Mouse (Mus musculus): ENCODE results near the gene Coa3.
A peak's percentile ranks its signal among the peaks of the same experiment; 100 is the strongest.

Coa3 gene

DNA sequence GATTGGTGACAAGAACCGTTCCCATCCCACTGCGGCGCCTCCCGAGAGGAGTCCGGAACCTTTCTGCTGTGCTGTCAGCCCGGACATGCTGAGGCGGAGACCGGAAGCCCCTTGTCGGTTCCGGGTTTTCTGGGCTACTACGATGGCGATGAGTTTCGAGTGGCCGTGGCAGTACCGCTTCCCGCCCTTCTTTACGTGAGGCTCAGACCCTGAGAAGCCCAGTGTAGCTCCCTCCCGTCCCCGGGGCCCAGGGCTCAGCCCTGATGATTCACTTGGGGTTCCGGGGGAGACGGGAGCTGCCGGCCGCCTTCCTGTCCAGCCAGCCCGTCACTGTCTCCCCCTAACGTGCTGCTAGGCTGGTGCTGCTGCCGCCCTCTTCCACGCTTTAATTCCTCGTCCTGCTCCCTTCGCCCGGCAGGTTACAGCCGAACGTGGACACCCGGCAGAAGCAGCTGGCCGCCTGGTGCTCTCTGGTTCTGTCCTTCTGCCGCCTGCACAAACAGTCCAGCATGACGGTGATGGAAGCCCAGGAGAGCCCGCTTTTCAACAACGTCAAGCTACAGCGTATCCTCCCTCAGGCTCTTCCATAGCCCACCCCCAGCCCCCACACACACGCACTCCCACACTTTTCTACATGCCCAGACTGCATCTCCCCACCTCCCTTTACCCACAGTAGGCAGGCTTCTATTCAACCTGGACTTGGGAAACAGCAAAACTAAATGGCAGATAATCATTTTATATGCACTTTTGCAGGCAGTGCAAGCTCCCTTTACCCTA lies 25.1 kb downstream of the Coa3 start, which contains the start of gene Vps25:
TSS of gene Vps25 (plus strand) at position 95 of the 777 bp plus-strand sequence.
- peak; percentile 74 for DNase-seq (ENCODE audit: low read depth, low spot score)

DNA sequence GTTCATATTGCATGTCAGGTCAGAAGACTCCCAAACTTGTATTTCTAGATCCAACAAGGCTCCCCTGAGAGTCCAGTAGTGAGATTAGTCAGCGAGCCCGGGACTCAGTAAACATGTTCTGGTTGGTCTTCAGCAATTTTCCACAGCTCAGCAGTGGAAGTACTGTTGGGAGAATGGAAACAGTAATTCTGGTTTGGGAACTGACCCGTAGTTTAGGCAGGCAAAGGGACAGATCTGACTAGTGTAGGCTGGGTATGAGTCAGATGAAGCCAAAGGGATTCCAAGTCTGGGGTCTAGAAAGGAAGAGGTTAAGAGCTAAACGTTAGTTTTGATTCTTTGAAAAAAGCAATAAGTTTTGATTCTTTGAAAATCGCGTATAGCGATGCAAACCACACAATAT lies 26.0 kb downstream of the Coa3 start:
- DNase-seq (ENCODE audit: low read depth, low spot score): no peak

DNA sequence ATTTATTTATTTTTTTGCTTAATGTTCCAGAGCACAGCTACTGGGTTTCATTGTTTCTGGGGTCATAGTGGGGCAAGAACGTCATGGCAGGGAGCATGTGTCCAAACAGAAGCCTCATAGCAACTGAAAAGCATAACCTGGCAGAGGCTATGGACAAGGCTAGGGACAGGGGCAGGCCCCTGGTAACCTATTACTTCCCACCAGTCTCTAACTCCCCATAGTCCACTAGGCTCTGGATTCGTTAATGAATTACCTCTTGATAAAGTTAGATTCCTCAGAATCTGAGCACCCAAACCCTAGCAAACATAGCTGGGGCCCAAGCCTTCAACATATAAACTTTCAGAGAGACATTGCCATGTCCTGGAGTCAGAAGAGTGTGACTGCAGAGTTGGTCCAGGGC lies 27.9 kb downstream of the Coa3 start:
- no peak for DNase-seq (ENCODE audit: low read depth, low spot score)

DNA sequence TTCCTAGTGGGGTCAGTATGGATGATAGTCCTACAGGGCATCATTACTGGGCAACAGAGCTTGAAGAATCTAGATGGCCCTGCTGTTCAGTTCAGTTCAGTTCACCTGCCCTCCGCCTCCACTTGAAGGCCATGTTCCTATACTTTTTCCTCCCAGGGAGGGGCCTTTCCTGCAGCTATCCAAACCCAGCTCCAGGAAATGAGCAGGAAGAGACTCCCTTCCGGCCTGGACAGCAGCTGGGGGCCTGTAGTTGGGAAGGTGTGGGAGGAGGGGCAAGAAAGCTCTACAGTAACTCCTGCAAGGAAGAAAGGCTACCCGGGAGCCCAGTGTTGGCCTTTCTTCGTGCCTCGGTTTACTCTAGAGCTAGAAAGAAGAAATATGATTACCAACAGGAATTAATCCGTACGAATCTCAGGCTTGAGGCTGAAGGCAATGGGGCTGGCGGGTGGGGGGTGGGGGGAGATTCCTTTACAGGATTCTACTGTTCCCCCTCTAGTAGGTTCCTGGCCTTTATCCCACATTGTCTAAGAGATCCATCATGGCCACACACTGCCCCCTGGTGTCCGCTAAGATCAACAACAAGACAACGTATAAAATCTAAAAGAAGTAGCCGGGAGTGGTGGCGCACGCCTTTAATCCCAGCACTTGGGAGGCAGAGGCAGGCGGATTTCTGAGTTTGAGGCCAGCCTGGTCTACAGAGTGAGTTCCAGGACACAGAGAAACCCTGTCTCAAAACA lies 30.5 kb downstream of the Coa3 start:
- DNase-seq (ENCODE audit: low read depth, low spot score): peak; percentile 58

DNA sequence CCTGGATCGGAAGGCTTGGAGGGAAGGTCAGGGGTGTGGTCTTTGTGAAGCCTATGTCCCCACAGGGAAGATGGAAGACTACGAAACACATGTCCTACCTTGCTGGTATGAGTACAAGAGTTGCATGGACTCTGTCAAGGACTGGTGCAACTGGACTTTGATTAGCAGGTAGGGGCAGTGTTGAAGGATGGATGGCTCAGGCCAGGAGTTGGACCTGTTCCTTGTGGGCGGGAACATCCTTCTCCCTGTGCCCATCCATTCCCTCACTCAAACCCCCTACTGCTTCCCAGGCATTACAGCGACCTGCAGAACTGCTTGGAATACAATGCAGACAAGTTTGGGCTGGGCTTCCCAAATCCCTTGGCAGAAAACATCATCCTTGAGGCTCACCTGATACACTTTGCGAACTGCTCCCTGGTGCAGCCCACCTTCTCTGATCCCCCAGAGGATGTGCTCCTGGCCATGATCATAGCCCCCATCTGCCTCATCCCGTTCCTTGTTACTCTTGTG lies 31.3 kb downstream of the Coa3 start:
- DNase-seq (ENCODE audit: low read depth, low spot score): no peak

DNA sequence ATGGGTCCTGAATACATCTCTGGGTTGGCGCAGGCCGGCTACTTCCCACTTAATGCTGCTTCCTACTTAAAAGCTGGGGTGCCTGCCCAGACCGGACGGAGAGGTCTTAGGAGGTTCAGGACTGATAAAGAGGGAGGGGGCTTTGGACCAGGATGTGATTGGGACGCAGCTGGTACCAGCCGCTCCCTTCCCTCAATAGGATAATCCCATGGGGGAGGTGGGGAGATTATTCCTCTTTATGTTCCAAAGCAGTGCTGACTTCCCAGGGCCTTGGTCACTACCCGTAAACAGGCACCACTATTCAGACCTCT lies 32.3 kb downstream of the Coa3 start:
- DNase-seq (ENCODE audit: low read depth, low spot score): no peak

DNA sequence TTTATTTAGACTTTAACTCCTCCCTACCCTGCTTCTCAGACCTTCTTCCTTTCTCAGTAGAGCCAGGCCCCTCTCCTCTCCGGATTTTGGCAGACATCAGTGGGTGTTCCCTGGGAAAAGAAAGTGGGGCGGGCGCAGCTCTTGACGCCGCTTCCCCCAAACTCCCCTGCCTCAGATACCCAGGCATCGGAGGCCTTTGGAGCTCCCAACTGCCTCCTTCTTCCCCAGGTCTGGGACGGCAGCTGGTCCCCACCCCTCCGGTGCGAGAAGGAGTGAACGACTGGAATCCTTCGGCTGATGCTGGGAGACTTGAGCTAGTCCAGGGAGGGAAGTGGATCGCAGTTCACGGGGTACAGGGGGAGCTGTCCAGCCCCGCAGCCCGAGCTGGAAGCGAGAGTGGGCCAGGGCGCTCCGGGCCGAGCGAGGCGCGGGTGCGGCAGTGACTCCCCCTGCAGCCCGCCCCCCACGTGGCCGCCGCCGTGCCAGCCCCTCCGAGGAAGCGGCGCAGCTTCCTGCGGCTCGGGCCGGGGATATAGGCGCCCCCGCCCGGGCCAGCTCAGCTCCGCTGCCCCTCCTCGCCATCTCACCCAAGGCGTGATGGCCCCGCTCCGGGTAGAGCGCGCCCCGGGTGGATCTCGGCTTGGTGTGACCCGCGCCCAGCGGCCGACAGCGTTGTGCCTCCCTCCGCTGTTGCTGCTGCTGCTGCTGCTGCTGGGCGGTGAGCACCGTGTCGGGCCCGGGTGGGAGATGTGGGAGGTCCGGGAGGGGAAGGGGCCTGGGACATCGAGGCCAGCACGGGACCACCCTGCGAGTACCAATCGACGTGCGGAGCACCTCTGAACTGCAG lies 32.8 kb downstream of the Coa3 start, which contains the start of gene Ramp2:
TSS of gene Ramp2 (plus strand) at position 174 of the 847 bp plus-strand sequence.
- DNase-seq (ENCODE audit: low read depth, low spot score): peak; percentile 28

DNA sequence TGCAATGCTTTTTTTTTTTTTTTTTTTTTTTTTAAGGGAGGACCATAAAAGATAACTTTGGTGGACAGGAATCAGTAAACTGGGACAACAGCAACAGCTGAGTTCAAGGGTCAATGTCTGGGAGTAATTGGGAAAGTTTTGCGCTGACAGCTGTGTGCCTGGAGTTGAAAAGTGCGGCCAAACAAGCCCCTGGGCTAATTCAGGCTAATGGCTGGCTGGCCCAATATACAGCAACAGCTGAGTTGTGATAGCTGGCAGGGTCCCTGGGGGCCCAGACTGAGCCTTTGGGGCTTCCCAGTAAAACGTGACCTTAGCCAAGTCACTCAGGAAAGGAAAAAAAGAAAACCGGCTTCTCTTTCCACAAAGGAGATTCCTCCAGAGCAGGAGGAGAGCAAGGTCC lies 33.8 kb downstream of the Coa3 start:
- DNase-seq (ENCODE audit: low read depth, low spot score): no peak

DNA sequence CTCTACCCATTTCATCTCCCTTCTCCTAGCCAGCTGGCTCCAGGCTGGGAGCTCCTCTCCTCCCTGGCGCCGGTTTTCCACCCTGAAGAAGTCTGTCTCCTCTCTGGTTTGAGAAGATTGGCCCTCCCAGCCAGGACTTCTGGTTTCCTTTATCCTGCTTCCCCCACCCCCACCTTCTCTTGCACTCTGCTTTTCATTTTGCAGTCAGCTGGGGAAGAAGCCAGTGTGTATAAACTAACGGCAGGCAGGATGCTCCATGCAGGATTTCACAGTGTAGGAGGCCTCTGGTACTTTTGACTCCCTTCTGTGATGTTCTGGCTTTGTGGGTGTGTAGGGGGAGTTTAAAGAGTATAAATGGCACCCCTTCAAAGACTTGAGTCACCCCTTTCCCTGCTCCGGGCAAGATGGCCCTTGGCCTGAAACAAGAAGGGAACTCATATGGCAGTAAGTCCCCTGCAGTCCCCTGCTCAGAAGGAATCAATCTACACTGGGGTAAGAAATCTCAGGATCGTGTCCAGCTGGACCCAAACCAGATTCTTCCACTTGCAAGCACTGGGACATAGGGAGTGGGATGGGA lies 40.8 kb downstream of the Coa3 start:
- no peak for DNase-seq (ENCODE audit: low read depth, low spot score)

DNA sequence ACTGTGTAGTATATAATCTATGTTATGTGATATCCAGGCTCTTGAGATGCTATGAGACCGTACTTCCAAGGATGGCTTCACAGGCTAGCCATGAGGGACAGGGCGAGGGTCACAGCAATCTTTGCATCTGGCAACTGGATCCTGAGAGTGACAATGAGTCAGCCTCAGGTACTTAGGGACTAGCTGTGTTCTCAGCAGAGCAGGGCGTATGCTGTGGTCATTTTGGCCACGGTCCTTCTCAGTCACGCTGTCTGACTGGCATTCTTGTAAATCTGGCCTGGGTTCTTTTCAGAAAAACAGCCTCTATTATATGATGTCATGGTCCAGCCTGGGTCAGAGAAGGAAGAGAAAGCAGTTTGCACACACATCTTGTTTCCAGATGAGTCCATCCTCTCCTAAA lies 42.1 kb downstream of the Coa3 start:
- no peak for DNase-seq (ENCODE audit: low read depth, low spot score)

DNA sequence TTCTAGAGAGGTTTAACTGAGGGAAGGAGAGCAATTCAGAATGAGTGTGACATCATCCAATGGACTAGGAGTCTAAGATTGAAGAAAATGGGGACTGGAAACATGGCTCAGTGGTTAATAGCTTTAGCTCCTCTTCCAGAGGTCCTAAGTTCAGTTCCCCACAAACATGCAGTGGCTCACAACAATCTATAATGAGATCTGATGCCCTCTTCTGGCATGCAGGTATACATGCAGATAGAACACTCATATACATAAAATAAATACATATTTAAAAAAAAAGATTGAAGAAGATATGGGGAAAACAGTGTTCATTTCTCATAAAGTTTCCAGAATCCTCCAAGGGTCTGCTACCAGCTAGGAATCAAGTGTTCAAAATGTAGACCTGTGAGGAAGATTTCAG lies 43.5 kb downstream of the Coa3 start:
- no peak for DNase-seq (ENCODE audit: low read depth, low spot score)

DNA sequence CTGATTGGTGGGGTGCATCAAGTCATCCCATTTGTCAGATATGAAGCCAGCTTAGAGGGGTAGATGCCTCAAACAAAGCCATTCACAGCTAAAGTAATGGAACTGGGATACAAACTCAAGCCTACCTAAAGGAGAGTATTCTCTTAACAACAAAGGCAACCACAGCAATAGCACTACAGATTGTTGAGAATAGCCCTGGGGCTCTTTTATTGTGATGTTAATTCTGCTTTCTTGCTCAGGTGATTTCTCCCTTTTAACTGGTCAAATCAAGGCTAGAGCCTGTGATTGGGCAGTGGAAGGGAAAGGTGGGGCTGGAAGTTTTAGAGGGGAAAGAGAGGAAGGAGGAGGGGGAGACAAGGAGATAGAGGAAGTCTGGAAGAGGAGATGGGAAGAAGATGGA lies 44.8 kb downstream of the Coa3 start:
- no peak for DNase-seq (ENCODE audit: low read depth, low spot score)

DNA sequence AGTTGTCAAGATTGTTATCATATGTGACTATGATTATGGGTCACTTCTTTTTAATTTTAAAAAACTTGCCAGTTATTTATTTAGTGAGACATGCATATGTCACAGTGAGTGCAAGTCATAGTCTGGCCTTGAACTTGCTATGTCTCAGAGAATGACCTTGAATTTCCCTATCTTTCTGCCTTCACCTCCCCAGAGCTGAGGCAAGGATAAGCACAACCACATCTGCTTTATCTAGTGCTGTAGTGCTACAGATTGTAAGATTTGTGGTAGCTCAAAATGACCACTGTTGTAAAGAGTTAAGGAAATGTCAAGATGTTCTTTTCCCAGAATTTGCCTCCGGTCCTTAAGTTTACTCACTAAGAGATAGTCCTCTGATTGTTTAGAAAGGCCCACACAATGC lies 45.7 kb downstream of the Coa3 start:
- DNase-seq (ENCODE audit: low read depth, low spot score): no peak

DNA sequence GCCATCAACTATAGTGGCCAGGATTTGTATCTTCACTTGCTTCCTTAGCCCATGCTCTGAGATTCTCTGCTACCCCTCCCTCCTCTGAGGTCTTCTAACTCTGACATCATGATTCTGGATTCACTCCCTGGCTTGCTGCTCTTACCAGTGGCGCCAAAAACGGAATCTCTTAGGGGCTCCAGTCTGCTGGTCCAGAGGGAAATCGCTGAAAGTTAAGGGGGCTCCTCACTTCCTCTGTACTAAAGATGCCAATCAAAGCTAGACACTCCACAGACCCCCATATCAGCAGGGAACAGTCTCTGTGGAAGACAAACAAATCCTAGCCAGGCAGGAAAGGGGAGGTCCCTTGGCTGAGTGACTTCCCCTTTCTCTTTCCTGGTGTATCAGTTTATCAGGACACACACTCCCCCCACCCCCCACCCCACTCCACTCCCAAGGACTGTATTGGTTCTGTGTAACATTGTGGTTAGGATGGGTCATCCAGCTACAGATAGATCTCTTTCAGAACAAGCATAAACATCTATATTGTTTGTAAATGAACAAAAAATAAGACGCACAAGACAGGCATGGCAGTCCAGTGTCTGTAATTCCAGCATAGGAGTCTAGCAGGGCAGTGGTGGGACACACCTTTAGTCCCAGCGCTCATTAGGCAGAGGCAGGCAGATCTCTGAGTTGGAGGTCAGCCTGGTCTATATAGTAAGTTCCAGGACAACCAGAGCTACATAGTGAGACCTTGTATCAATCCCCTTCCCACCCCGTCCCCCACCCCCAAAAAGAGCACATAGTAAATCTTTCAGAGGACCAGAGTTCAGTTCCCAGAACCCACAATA lies 46.7 kb downstream of the Coa3 start:
- DNase-seq (ENCODE audit: low read depth, low spot score): no peak

DNA sequence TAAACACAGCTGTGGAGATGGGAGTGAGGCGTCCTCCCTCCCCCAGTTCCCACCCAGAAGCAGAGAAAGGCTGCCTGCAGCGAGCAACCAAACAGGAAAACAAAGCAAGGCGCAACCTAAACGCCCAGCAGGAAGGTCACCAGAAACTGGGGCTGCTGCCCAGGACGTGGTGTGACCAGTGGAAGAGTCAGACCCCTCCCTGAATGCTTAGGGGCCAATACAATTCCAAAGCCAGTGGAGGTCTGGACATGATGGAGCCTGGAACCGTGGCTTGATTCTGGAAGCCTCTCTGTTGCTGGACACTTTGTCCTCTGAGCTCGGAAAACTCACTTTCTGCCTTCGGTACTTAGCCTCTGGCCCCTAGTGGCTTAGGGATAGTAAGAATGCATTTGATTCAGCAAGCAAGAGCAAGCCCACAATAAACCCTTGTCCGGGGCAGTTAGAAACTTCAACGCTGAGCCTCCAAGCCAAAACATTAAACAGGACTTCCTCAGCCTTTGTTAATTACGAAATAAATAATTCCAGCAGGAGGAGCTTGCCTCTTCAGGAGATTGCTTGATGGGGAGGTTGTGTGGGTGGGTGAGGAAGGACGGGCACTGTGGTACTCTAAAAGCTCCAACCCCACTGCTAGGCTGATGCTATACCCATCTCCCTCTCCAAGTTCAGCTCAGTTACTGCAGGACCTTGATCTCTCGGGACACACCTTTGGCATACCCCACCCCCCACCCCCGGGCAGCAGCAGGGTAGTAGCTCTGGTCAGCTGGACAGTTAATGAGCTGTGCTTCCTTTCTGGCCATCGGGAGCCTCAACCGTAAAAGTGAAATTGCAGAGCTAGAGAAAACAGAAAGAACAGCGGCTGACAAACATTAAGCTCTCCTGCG lies 47.7 kb downstream of the Coa3 start:
- DNase-seq (ENCODE audit: low read depth, low spot score): no peak

DNA sequence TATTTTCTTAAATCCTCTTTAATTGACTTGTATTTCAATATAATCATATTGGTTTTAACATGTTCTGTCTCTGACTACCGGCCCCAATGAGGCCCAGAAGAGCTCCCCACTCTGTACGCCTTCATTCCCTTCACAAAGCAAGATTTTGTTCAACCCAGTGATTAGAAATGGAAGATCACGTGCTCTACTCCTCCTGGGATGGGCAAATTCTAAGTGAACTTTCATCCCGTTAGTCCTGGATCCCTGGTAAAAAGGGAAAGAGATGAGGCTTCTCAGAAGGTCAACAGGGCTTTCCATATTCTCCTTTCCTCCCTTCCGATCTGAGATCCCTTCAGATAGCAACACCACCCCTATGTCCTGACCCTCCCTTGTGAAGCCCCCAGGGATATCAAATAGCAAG lies 48.4 kb downstream of the Coa3 start:
- DNase-seq (ENCODE audit: low read depth, low spot score): no peak

DNA sequence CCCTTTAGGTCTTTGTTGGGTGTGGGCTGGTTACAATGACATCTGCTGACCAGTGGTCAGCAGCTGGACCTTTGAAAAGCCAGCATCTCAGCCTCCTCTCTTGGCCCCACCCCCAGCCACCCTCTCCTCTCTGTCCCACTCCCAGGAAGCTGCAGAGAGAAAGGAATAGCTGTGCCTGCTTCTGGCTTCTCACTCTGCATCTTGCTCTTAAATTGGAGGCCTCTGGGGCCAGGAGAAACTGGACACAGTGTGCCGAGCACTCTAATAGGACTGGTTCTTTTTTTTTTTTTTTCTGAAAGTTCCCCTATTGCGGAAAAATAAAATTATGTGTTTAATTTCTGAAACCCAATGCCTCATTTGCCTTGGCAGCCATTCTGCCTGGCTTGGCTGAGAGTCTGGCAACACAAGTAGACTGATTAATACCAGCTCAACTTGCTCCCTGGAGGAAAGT lies 48.8 kb downstream of the Coa3 start:
- DNase-seq (ENCODE audit: low read depth, low spot score): no peak

DNA sequence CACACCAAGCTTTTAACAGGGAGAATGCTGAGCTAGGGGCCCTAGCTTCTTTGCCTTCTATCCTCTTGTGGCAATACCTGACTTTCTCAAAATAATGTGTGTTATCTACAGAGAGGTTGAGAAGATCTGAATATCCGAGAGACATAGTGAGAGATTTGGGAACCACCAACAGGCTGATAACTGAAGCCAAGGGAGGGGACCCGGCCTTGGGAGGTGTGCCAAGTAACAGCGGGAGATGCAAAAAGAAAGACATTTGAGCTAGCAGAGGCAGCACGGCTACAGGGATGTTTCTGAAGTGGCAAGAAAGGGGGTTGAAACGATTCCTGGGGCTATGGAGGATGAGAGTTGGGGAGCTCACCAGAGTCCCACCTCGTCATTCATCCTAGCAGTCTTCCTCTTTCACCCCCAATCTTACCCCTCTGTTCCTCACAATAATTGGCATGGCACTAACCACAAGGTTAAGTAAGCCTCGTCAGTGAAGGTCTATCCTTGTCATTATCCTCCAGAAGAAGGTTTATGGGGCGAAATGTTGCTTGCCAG lies 49.5 kb downstream of the Coa3 start:
- no peak for DNase-seq (ENCODE audit: low read depth, low spot score)

All from retina, postnatal 7 days (tissue).